Mouse (Mus musculus) urinary bladder, postnatal 10 days (tissue): ENCODE measurements around the gene Shroom3.

Experiments used
- DNase-seq: peaks from one replicate; pipeline ENCODE4 v3.0.0; 2022; ENCODE audit warnings: low spot score

The Shroom3 gene

DNA sequence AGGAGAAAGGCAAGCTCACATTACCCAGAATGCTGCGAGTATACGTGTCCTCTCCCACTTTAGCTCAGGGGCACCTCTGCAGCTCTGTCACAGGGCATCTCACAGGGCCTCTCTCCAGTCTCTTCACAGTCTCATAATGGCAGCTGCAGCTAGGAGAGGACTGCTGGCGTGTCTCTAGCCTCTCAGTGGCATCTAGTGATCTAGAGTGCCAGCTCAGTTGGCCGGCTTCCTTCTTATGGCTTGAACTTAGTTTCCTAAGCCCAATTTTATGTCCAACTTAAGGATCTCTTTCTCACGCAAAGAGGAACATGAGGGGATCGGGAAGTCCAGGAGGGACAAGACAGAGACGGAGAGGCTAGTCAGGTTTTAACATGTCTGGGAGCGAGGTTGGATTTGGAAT lies 252.6 kb downstream of the Shroom3 start:
- DNase-seq, result no peak

DNA sequence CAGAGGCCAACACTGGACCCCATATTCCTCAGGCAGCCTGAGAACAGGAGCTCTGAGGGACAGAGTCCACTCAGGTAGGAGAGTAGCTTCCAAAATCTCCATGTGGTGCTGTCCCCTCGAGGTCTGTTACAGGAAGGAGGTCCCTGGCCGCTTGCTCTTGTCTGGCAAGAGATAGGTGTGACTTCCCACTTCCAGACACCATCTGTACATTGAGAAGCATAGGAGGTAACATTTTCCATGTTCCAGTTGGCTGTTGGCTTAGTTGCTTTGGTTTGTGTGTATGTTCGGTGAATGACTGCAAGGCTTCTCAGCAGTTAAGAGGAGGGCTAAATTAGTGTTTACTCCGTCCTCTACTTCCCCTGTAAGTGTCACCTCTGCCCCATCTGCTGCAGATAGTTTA lies 254.5 kb downstream of the Shroom3 start:
- DNase-seq, result no peak

DNA sequence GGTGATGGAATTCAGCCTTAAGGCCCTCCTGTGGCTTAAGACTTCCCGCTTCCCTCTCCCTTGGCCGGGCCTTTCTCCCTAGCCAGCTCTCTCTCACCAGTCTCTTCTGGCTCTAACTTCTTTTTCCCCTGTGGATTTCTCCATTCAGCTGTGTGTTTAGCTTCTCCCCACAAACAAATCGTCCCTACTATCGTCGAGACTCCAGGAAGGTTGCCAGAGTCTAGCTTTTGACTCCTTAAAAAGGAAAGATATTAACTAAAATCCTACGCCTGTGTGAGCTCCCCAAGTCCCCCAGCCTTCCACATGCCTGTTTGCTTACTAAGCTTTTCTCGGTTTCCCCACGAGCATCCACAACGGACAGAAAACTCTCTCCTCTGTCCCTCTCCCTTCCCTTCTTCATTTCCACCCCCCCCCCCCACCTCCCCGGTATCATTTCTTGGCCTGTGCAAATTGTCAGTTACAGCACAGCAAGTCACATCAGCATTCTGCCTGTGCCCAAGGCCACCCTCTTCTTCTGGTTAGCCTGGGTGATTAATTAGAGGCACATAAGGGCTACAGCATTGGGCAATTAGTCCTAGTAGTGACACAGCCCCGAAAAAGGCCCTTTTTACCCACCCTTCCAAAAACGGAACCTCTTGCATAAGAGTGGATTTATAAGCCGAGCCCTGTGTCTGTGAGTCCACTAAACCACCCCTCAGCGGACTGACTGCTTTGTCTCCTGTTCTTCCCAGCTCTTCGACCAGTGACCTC lies 256.2 kb downstream of the Shroom3 start:
- DNase-seq, result no peak

GRCm38 (mm10) chr5:92942166-92942565 lies 258.9 kb downstream of the Shroom3 start:
- no peak for DNase-seq

GRCm38 (mm10) chr5:92942577-92942976 lies 259.3 kb downstream of the Shroom3 start:
- no peak for DNase-seq

DNA sequence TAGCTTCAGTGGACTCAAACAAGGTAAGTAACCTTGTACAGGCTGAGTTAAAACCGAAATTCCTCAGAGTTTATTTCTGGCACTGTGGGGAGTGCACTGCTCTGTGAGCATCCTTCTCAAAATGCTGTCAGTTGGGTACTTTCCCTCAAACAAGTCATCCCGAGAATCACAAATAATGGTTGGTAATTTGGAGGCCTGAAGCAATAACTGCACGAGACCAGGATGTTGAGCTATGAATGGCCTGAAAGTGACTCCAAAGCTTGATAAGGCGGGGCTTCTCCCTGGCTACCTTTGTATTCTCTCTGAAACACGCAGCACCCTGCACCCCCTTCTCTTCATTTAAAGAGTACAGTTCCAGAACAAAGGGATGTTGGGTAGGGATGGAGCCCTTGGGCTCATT lies 261.6 kb downstream of the Shroom3 start:
- DNase-seq, result no peak

DNA sequence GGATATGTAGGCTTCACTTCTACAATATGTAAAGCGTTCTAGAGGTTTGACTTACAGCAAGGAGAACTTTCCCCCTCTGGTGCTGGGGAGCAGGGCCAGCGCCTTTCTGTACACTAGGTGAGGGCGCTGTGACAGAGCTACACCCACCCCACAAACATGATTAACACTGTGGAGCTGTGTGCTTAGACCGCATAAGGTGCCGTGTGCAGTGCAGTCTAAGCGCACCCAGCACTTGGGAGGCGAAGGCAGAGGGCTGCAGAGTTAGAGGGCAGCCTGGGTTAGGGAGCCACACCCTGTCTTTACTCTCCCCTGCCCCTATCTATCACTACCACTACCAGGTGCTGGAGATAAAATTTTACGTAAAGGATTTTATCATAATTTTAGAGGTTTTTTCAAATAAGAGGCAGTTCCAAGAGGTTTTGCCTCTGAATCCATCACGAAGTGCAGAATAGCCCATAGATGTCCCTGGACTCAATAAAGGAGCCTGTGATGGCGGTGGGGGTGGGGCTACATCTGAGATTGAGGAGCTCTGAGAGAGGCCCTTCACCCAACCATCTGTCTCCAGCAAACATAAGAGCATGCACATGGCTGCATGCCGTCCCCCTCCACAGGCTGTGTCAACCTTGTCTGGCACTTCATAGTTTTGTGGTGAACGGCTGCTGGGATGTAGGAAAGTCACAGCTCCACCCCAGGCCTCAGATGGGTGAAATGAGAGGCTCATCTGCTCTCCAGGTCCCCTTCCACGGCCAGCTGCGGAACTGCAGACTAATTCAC lies 265.9 kb downstream of the Shroom3 start:
- DNase-seq, result no peak

- DNase-seq, result no peak
Measured at GRCm38 (mm10) chr5:92950583-92950982, 267.3 kb downstream of the Shroom3 start.

DNA sequence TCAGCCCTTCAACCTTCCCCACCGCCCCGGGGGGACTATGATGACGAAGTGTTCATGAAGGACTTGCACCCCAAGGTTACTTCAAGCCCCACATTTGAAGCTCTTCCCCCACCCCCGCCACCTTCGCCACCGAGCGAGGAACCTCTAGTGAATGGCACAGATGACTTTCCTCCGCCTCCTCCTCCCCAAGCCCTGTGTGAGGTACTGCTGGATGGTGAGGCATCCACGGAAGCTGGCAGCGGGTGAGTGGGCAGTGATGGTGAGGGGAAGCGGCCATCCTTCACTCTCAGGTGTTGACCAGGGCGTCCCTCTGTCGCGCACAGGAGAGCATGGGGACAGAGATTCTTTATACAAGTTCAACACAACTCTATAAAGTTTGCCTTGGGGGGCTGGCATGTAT lies 267.8 kb downstream of the Shroom3 start:
- DNase-seq, result no peak

GRCm38 (mm10) chr5:92953865-92954264 lies 270.6 kb downstream of the Shroom3 start:
- DNase-seq, result no peak

GRCm38 (mm10) chr5:92954323-92954722 lies 271.1 kb downstream of the Shroom3 start:
- no peak for DNase-seq

DNA sequence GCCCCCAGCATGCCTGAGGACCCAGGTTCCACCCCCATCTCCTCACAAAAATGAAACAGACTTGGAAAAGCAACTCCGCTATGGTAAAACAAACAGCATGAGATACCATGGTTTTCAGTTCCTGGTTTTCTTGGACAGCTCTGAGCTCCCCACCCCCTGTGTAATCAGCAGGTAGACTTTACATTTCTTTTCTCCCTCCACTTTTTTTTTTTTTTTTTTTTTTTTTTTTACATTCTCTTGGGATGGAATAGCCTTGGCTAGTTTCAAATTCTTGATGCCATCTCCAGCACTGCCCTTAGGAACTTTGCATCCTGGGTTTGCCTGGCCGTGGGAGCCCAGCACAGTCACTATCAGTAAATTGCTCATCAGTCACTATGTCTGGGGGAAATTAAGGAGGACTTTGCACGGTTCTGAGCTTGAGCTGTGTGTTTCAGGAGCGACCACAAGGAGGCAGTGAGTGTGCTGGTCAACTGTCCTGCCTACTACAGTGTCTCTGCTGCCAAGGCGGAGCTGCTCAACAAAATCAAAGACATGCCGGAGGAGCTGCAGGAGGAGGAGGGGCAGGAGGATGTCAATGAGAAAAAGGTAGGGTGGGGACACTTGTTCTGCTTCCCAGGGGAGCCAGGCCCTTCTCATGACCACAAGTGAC lies 271.7 kb downstream of the Shroom3 start:
- no peak for DNase-seq

DNA sequence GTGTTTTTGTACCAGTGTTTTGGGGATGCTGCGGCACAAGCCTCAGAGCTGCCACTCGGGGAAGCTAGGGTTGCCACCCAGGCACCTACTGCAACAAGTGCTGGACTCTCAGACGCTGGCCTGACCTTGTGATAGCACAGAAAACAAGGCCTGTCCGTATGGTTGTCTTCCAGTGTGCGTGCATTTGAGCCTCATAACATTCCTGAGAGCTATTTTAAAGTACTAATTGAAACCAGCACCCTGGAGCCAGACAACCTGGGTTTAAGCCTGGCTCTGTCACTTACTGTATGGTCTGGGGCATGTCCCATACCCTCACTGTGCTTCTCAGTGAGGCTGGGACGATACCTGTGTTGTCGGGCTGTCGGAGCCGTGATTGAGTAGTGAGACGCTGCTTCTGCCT lies 276.1 kb downstream of the Shroom3 start:
- DNase-seq, result no peak

DNA sequence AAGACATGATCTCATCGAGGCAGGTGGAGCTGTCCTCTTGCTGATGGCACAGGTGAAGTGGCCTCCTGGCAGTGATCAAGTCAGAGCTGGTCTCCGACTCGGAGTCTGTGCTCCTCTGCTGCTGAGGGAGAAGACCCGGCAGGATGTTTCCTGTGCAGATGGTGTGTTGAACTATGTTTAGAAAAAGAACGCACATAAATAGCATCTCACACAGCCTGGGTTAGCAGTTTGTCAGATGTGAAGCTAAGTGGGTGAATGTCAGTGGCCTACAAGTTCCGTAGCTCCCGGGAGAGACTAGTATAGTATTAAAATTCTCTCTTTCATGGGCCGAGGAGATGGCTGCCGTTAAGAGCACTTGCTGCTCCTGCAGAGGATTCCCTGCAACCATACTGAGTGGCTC lies 276.5 kb downstream of the Shroom3 start:
- no peak for DNase-seq

GRCm38 (mm10) chr5:92961353-92961752 lies 278.1 kb downstream of the Shroom3 start:
- DNase-seq, result no peak

DNA sequence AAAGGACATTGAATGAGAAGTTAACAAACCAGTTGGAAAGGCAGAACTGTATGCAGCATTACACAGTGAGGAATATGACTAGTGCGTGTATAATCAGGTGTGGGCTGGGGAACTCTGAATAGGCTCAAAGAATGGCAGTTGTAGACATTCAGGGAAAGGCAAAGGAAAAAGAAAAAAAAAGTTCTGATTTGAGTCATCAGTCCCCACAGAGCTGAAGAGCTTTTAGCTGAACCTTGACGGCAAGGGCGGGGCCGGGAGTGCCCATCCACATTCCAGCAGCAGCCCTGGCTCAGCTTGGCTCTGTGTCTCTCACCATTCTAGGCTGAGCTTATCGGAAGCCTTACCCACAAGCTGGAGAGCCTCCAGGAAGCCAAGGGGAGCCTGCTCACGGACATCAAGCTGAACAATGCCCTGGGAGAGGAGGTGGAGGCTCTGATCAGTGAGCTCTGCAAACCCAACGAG lies 278.6 kb downstream of the Shroom3 start:
- DNase-seq, result no peak

DNA sequence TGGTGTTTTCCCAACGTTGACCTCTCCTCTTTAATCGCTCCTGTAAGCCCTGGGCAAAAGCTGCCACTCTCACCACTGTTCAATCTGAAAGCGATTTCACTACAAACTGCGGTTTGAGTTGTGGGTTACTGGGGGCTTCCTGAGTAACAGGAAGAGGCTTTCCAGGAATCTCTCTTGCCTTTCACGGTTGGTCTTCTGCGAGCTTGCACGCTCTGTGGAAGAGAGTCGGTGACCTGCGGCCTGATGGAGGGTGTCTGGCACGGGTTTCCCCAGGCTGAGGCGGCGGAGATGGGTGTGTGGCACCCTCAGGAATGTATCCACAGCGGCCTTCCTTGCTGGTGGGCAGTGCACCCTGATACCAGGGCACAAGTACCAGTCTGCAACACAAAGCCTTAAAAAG lies 281.5 kb downstream of the Shroom3 start:
- no peak for DNase-seq

DNA sequence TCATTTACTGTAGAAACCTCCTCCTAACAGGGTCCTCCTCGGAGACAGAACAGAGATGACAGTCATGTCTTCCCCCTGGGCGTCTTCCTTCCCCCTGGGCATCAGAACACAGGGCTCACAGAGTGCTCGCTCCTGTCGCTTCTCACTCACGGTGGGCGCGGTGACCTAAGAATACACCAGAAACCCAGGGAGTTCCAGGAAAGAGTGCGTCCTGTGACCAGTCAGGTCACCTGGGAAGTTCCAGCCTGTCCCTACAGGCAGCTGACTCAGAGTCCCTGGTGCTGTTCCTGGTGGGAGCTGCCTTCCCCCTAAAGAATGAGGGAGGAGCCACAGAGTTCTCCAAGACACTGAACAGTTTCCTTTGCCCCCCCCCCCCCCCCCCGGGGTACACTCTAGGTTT lies 283.9 kb downstream of the Shroom3 start:
- DNase-seq, result no peak

DNA sequence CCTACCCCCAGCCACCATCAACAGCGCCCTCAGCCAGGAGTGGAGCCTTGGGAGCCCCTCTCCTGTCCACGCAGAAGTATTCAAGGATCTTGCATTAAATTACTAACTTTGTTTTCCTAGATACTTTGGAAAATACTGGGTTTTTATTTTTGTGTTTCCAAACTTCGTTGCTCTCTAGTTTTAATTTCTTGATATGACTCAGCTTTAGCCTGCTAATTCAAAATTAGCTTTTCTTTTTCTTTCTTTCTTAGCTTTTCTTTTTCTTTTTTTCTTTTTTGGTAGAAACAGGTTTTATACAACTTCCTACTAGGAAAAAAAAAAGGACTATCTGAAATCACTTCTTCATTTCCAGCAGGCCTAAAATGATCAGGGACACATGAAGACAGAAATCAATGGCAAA lies 284.7 kb downstream of the Shroom3 start:
- DNase-seq, result no peak

- DNase-seq, result no peak
Measured at GRCm38 (mm10) chr5:92969443-92969842, 286.2 kb downstream of the Shroom3 start.

- DNase-seq, result no peak
Measured at GRCm38 (mm10) chr5:92969926-92970325, 286.7 kb downstream of the Shroom3 start.

DNA sequence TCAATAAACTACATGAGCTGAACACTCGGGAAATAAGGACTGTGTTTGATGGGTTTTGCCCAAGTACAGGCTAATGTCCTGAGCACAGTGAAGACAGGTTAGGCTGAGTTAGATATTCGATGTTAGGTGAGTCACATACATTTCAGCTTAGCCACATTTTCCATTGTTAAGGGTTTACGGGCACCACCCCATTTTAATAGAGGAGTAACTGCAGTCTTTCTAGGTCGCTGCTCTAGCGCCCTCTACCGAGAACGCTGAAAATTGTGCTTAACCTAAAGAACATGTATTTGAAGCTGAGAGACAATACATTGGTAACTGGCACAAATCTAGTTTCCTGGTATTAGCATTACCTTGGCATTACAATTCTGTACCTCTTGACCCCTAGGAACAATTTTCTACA lies 287.2 kb downstream of the Shroom3 start:
- DNase-seq, result no peak

DNA sequence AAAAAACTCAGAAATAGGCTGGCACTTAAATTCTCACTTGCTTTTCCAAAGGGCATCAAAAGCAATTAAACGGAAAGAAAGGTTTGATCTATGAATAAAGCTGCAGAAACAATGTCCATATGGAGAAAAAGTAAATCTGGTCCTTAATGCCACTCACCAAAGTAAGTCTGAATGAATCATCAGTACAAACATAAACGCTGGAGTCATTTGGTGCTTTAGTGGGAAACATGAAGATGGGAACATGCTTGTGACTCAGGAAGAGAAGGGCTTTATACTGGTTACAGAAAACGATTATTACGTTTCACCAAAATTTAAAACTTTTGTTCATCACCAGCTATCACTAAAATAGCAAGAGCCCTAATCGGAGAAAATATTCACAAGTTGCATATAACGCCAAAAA lies 297.2 kb downstream of the Shroom3 start:
- no peak for DNase-seq
